Mouse (Mus musculus) heart, postnatal 4 days (tissue): ENCODE results near the gene Pold2. TPM values are rescaled to one million over a fixed set of nuclear protein-coding genes. Genes with fewer than 3 reads are reported as not detected.

Experiments used
- DNase-seq: peaks from one replicate; pipeline ENCODE4 v3.0.0; 2021
- total RNA-seq, 2 experiments: library from RNA; stranded (reverse); gene quantifications; 2 replicates each; pipeline ENCODE4 v1.2.3; 2021

The Pold2 gene
- 10 to 100 TPM; 68.5 to 70.2 TPM for total RNA-seq

DNA sequence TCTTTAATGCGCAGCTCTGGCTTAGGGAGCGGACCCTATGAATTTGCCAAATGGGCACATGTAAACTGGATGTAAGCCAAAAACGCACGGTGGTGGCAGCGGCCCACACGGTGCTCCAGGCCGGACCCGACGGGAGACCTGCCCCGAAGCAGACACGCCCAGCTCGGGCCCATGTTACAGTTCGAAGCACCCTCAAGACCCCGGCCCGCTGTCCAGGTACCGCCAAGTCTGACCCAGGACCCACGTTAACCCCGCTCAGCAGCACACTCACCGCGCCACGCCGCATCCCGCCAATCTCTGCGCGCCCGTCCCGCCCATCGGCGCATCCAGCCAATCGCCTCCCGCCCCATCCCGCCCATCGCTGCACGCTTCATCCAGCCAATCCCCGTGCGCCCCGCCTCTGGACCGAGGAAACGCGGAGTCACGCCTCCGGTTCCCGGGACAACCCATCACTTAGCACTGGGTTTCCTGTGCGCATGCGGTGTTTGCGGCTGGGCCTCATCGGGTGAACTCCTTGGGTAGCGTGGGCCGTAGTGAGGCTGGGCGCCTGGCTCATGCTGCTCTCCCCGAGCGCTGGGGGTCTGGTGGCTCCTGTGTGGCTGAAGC lies at the start of gene Pold2:
Pold2 (minus strand) TSS at position 372 of the 606 bp plus-strand sequence.
- peak; percentile 98 for DNase-seq

DNA sequence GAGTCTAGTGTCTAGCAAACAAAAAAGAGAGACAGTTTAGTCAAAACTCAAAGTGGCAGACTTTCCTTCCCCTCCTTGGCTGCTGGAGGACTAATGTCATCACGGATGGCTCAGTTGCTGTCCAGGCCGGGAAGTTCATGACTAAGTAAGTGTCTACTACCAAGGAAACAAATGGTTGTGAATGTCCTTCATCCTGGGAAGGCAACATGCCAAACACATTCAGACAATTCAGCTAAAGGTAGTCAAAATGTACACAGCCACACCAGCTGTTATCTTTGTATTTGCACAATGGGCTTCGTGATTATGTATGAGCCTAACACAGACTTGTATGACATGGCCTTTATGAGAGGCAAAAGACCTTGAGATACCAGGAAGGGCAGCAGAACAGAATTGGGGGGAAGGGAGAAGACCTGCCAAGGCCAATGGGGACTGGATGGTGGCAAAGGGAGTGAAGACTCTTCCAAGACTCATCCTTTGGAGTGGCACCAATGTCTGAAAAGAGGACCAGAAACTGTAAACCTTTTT lies 48.7 kb upstream of the Pold2 start:
- DNase-seq = no peak

DNA sequence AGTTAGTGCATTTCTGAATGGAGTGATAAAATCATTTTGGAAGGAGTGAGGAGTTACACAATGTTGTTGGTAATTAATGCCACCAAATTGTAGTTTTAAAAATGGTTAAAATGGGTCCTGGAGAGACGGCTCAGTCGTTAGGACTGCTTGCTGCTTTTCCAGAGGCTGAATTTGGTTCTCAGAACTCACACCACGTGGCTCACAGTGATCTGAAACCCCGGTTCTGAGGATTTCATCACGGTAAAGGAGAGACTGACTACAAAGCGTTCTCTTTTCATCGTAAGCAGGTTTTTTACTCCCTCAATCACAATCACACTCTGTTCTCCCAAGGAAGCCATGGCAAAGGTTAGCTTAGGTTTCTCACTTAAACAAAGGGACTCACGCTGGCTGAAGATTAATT lies 46.6 kb upstream of the Pold2 start:
- no peak for DNase-seq

DNA sequence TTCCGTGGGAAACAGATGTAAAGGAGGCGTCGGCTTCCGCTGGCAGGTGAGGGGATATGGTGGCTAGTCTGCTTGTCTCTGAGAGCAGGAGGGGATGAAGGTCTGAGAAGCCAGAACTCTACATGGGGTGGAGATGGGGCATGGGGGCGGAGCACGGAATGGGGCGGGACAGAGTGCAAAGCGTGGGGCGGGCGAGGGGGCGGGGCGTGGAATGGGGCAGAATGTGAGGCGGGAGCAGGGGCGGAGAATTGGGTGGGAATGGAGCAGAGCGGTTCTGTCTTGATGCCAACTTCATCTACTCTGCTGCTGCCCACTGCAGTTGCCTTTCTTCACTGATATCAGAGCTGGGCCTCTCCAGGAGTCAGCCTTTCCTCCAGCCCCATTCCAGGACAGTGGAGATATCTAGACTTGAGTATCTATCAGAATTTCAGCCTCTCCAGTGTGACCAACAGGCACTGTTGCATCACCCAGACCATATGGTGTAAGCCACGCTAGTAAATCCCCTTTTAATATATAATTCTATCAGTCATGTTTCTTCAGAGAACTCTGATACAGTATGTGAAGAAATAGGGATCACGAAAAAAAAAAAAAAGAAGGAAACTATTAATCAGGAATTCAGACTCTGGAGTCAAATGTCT lies 42.4 kb upstream of the Pold2 start:
- no peak for DNase-seq

DNA sequence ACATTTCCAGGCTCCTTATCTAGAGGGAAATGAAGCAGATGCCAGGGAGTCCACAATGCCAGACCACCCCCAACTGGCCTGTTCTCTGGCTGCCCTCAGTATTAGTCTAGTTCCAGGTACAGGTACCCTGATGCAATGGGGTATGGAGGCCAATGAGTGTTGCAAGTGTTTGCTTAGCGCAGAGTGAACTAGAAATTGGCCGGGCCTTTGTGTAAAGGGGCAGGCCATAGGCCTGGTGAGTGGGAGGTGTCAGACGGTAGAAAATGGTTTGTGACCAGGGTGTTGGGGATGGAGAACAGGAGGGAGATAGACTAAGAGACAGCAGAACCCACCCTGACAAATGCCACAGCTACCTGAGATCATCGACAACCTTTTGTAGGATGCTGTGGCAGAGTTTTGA lies 41.5 kb upstream of the Pold2 start:
- DNase-seq = no peak

DNA sequence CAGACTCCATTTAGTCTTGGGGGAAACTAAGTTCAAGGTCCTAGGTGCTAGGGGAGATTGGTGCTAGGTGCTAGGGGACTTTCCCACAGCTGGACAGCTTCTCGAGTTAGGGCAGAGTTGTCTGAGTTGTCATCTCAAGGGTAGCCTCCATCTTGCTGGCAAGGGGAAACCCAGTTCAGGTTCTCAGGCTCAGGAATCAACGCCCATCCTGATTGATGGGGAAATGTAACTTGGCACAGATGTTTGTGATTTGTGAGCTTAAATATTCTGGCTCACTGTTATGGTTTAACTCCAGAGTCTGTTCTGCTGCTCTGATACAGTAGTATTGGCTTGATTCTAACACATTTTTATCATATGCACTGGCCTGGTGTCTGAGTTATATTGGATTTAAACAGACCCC lies 40.0 kb upstream of the Pold2 start:
- DNase-seq = no peak

DNA sequence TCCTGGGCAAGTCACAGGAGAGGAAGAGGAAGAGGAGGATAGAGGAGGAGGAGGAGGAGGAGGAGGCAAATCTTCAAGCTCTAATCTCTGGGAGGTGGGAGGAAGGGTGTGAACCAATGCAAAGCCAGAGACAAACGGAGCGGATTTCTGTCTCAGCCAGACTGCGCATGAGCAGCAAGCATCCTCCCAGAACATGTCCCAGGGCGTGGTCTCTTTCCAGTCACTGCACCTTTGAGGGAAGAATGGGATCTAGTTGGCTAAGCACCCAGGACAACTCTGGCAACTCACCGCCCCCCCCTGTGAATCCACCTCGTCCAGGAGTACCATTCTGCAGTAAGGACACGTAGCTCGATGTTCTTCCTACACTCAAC lies 38.1 kb upstream of the Pold2 start:
- DNase-seq = peak; percentile 25

DNA sequence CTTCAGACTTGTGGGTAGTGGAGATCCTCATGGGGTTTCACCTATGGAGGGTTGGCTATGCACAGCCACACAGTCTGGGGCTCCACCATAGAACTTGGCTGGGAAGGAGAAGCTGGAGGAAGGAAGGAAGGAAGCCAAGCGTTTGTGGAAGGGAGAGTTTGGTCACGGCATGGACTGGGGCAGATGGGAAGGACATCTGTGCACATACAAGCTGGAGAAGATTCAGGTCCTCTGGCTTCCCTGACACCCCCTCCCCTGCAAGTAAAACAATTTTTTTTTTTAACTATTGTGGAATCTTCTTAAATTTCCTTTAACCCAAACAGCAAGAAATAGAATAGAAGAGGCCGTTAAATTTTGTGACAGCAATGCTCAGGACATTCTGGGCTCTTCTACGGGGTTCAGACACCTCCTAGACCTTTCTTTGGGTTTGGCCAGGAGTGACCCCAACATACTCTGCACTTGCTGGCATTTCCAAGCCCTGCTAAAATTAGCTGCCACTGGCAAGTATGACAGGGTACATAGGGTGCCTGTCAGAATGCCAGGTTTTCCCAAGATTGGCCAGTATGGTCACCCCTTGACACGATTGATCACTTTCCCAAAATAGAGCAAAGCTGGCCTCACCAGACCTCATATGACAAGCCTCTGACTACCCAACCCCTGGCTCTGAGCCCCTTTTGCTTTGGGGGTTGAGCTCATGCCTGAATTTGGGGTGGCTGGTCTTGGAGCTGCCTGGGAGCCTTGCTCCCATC lies 37.5 kb upstream of the Pold2 start:
- DNase-seq = peak; percentile 70

DNA sequence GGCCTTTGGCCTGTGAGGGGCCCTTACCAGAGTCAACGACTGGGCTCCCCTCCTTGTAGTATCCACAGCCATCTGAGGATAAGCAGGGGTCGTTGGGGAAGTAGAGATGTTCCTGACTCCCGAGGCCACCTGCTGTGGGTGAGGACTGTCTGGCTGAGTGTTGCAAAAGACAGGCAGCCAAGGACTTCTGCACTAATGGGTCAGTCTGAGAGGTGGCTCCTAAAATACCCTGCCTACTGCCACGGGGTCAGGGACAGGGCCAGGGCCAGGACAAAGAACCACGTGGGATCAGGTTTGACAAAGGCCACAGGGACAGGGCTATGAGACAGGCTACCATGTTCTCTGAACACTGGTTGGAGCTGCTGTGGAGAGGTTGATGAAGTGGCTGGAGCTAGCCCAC lies 36.8 kb upstream of the Pold2 start:
- no peak for DNase-seq

DNA sequence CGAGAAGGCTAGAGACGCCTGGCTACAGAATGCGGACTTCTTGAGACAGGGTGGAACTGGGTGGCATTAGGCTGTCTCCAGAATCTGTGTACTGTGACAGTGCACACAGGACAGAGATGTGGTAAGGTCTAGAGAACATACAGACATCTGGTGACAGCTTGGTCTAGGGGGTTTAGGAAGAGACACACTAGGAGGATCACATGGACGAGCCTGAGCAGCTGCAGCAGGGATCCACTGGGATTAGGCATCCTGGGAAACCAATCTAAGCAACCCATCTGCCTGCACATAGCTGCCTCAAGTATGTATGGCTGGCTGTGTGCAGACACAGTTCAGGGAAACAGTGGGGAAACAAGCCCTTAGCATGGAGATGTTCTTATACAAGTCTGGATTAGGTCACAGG lies 35.8 kb upstream of the Pold2 start:
- no peak for DNase-seq

DNA sequence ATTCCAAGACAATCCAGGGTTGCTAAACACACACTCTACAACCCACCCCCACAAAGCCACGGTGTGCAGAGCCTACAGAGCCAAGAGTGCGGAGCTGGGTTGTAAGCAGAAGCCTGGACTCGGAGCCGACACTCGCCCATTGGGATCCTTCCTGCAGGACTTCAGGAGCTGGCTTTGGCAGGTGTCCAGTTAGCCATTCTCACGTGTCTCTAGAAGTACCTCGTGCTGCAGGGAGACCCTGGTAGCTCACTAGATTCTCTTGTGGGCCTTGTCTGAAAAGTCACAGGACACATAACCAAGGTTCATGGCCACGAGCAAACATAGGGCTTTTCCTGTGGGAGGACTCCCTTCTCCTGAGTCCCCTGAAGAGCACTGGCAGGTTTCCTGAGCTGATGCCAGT lies 35.2 kb upstream of the Pold2 start:
- DNase-seq = peak; percentile 43

DNA sequence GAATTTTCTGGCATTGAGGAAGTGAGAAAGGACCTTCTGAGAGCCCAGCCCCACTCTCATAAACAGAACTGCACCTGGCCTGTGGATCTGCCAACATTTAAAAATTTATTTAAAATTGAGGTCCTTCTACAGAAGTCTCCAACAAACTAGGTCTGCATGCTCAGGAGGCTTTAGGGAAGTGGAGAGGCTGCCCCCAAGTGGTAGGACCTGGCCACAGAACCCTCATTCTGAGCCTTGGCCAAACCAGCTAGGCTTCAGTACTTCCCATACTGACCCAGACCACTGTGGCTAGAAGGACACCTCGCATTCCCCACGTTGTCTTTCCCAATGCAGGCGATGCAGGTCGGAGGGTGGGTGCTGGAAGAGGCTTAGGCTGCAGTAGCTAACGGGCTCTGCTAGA lies 34.5 kb upstream of the Pold2 start:
- peak; percentile 79 for DNase-seq

DNA sequence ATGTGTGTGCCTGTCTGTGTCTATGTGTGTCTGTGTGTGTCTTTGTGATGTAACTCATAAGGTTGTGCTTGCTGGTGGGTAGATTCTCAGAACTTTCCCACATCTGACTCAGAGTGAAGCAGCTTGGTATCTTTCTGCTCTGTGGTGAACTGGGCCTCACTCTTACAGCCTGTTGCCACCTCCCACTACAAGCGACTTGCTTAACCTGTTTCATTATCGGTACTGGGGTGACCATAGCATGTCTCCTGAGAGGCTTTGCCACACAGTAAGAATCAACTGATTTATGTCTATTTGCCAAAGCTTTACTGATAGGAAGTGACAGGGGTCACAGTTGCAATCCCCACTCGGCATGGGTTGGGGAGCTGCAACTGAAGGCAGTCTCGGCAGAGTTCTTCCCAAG lies 30.6 kb upstream of the Pold2 start:
- no peak for DNase-seq

DNA sequence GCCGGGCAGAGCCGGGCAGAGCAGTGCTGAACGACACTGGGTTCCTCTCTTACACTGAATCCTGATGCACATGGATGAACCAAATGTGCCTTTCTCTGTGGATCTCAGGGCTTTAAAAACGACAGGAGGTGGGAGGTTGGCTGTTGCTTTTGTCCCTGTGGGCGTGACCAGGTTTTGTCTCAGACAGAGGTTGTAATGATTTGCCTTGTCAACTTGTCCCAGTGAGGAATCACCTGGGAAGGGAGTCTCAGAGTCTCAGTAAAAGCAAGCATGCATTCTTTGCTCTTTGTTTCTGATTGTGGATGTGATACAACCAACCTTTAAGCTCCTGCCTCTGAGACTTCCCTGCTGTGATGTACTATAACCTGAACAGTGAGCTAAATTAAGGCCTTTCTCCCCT lies 29.0 kb upstream of the Pold2 start:
- DNase-seq = no peak

DNA sequence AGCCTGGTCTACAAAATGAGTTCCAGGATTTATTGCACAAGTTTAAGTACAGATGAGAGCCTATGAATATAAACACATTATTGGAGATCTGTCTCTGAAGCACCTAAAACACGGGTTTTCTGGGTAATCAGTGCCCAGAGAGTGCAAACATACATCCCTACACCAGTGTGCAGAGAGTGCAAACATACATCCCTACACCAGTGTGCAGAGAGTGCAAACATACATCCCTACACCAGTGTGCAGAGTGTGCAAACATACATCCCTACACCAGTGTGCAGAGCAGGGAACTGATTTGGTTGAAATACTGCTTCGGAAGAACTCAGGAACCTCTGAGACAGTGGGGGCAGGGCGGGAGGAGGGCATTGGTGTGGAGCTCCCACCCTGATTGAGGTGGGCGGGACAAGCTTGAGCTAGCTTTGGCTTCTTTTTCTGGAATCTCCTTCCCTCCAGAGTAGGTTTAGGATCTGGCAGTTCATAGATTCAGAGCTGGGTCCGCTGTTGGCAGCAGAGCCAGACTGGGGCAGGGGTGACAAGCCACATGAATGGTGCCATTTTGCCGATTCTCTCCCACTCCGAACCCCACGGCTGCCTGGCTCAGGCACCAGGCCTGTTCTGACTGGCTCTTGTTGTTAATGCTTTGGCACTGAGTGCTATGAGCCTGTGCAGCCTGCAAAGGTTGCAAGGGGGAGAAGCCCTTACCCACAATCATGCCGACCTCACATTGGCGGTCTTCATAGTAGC lies 27.9 kb upstream of the Pold2 start:
- no peak for DNase-seq

DNA sequence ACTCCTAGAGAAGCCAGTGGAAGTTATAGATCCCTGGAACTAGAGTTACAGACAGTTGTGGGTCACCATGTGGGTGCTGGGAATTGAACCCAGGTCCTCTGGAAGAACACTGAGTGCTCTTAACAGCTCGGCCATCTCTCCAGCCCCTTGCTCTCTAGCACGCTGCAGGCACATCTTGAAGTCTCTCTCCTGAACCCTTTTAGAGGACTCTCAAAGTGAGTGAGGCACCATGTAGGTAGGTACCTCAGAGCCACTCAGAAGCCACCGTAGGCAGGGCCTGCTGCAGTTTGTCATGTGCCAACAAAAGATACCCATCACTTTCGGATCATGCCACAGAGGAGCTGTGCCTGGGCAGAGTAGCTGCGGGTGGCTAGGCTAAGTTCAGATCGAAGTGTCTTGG lies 26.8 kb upstream of the Pold2 start:
- DNase-seq = no peak

DNA sequence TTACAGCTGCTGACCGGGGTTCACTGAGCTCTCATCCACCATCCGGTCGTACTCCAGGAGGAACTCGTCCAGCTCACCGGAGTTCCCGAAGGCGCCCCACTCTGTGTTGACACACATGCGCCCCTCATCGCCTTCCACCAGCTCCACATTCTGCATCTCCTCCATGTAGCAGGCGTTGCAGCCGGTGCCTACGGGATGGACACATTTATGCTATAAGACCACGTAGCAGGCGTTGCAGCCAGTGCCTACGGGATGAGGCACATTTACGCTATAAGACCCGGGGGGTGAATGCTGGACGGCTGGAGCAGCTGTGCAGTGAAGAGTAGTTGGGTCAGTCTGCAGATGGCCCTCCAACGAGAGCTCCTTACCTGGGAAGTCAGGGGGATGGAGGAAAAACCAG lies 26.3 kb upstream of the Pold2 start:
- no peak for DNase-seq

DNA sequence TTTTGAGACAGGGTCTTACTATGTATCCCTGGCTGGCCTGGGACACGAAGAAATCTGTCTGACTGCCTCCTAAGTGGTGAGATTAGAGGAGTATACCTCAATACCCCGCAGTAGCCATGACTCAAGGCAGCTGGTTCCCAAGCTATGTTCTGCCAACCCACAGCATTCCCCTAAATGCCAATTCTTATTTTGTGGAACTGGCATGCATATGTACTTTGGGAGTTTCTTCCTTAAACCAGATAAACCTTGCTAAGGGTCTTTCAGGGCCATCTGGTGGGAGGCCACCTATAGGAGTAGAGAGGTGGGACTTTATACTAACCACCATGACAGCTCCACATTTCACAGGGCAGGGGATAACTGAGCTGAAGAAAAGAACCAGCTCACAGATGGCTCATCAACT lies 25.8 kb upstream of the Pold2 start:
- DNase-seq = no peak

DNA sequence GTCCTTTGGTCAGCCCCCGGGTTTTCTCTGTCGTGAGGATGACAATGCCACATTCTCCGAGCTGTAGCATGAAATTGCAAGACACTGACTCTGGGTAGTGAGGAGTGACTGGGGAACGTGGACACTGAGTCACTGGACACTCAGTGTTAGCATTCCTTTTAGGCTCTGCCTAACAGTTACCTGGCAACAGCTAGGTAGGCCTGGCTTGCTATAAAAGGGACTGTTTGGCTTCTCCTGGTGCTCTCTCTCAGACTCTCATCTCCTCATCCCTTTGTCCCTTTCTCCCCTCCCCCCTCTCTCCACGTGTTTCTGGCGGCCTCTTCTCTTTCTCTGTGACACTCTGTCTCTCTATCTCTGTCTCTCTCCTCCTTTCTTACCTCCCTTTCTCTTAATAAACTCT lies 24.3 kb upstream of the Pold2 start:
- no peak for DNase-seq

DNA sequence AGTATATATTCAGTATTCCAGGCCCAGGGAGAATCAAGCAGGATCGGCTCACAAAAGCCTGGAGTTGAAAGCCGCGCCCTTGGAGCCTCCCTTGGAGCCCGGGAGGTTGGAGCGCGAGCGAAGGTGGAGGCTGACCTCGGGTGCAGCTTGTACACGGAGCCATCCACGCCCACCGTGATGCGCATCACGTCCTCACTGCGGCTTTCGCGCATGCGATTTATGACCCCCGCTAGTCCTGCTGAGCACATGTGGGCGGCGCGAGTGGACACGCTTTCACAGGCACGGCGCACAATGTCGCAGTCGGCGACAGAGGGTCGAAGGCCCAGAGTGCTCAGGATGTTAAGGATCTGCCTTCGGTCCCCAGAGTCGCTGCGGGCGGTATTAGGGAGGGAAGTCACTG lies 23.9 kb upstream of the Pold2 start:
- DNase-seq = peak; percentile 48

DNA sequence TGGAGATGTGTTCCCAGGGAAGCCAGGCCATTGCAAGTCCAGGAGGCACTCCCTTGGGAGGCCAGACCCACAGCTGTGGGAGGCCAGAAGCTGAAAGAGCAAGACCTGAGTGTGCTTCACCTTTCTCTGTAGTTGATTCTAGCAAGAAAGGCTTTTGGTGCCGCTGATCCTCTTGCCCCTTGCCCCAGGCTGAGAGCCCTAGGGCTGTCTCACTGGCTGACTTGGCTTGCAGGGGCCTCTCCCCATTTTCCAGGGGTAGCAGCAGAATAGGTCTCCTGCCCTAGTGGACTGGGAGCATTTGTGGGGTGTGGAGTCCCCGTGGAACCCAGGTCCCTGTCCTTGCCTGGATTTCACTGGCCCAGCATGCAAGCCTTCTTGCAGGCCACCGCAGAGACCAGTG lies 23.2 kb upstream of the Pold2 start:
- no peak for DNase-seq

DNA sequence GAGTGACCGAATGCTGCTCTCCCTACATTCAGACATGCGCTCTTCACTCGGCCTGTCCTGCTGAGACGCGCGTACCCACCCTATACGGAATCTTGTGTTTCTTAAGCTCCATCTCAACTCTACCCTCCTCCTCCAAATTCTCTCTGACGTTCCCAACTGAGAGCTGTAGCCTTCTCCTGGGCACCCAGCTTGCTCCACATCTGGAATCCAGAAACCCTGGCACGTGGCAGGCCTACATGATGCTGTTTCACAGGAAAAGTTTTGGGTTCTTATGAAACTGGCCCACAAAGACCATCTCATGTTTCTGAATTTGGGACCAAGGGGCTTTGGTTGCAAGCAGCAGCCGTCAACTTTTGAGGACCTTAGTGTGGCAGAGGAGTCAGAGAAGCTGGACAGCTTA lies 21.2 kb upstream of the Pold2 start:
- DNase-seq = no peak

DNA sequence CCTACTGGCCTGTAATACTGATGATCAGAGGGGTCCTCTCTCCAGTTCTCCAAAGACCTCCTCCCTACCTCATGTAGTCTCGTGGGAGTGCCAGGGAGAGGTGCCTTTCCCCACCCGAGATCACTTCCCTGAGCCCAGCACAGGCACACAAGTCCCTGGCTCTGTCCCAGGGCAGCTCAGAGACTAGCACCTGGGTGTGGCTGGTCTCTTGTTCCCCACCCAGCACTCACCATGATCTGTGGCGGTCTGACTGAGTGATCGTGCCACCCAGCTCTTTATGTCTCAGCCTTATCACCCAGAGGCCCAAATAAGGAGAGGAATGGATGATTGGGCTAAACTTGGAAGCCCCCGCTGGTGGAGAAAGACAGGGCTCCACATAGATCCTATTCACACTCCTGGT lies 20.4 kb upstream of the Pold2 start, which contains the start of gene Myl7:
Myl7 (minus strand) TSS at position 252 of the 400 bp plus-strand sequence.
- peak; percentile 38 for DNase-seq
